Mouse (Mus musculus): Measurements from ENCODE around the gene Prss21. TPM values are rescaled to one million over a fixed set of nuclear protein-coding genes. Genes with fewer than 3 reads are reported as not detected.
"Not testable (repeated sequence)": the region's sequence is repeated elsewhere in the genome, so short reads cannot be mapped to it uniquely, and the experiment has no call there.

Gene Prss21
- polyA plus RNA-seq, 3 experiments from 2014 or later: not detected

DNA sequence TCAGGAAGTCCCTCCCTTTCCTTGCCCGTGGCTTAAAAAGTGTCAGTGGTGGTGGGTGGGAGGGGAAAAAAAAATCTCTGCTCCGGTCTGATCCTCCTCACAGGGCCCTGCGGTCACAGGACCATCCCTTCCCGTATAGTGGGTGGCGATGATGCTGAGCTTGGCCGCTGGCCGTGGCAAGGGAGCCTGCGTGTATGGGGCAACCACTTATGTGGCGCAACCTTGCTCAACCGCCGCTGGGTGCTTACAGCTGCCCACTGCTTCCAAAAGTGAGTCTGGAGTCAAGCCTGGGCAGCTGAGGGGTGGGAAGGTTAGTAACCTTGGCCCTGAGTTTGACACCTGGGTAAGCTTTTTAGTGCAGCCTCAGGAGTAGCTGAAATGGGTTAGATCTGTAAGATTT, 657 bp downstream of the Prss21 start:
- no peak for ATAC-seq

DNA sequence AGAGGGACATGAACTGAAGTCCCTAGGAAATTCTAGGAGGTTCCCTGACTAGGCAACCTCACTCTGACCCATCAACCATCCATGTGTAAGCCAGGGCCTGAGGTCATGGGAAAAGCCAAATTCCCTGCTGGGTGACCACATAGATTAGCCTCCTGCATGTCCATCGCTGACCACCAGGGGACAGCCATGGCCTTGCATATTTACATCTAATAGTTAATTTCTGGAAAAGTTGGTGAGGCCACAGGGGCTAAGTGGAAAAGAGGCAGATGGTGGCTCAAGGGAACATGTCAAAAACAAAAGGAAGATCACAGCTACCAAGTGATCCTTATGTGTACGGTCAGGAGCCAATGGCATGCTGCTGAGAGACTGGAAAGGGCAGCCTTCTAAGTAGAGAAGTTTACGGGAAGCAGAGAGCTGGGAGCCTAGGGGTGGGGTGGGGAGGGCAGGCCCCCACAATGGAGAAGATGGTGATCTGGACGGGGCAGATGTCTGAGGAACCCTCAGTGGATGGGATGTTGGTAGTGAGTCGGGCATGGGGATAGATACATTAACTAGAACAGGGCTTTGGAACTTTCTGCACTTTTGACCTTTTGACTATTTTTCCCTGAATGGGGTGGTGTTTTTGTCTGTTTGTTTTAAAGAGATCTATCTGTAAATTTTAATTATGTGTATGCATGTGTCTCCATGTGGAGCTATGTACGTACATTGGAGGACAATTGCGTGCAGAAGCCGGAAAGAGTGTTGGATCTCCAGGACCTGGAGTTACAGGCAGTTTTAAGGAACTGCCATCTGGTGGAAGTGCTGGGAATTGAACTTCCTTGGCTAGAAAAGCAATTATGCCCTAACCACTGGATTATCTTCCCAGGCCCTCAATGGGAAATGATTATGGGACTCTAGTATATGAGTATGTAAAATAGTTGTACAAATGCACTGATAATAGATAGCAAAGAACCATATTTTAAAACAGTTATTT, 6.3 kb downstream of the Prss21 start:
- no peak for ATAC-seq

DNA sequence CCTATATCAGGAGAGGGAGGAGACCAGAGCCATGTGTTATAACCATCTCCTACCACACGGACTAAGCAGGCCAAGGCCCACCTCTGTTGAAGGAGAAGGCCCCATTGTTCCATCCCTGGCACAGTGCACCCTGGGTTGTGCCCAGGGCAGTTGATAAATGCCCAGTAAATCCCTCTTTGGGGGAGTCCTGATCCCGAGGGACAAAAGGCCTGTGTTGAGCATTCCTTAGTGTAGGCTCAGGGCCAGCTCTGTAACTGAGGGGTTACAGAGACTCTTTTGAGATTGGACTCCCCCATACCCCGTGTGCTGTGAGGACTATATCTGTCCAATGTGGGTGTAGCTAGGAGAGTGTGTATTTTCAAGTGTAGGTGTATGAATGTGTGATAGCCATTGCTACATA, 8.9 kb downstream of the Prss21 start:
- no peak for ATAC-seq

DNA sequence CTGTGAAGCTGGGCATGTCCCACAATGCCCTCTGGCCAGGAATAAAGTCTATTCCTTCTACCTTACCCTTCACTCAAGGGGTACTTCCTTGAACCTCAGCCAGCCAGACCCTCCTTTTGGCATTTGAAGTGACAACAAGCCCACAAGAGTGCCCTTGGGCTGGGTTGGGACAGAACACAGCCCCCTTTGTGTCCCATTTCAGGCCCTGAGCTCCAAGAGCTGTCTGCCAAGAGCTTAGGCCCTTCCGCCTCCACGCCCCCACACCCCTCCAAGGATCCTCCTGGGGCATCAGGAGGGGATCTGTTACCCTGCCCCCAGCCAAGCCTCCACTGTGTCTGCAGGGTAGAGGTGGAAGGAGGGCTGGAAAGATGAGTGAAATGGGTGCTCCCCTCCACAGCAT, 9.3 kb downstream of the Prss21 start:
- no peak for ATAC-seq

DNA sequence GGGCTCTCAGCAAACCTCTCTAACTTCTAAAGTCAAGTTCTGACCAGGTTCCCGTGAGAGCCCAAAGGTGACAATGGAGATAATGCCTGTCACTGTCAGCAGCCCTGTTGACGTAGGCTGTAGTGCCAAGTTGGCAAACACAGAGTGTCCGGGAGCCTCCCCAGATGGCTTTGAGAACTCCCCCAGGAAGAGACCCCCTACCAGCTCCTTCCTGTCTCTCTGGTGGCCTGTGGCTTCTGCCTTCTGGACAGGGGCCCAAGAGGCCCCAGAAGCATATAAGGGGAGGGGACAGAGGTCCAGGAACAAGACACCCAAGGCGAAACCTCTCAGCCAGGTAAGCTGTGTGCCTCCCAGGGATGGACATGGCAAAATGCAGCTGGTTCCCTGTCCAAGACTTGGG, 12.7 kb downstream of the Prss21 start, which contains the start of the genes Dcpp1 and Dcpp2:
TSS of gene Dcpp1 (plus strand) at position 301 of the 400 bp plus-strand sequence.
TSS of gene Dcpp2 (plus strand) at position 305 of the 400 bp plus-strand sequence.
- ATAC-seq: not testable (repeated sequence)

DNA sequence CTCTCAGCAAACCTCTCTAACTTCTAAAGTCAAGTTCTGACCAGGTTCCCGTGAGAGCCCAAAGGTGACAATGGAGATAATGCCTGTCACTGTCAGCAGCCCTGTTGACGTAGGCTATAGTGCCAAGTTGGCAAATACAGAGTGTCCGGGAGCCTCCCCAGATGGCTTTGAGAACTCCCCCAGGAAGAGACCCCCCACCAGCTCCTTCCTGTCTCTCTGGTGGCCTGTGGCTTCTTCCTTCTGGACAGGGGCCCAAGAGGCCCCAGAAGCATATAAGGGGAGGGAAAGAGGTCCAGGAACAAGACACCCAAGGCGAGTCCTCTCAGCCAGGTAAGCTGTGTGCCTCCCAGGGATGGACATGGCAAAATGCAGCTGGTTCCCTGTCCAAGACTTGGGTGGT, 49.3 kb downstream of the Prss21 start, which contains the start of gene Dcpp3:
TSS of gene Dcpp3 (plus strand) at position 301 of the 400 bp plus-strand sequence.
- ATAC-seq: not testable (repeated sequence)

Other genes starting within 250 kb of the Prss21 start
- gene Mmp25, start 222.8 kb upstream of the Prss21 start, polyA plus RNA-seq (2017; shearing (Covaris generic)): 1 to 10 TPM in 2 of 3 experiments, under 1 TPM in 1; 0.80 to 6.6 (median 2.8) TPM
- under 1 TPM in 1 of 3 experiments, not detected in 2; 0.23 TPM for gene Bicdl2, start 207.6 kb upstream of the Prss21 start, polyA plus RNA-seq (2017; shearing (Covaris generic))
- gene Hcfc1r1, start 194.5 kb upstream of the Prss21 start, polyA plus RNA-seq (2017; shearing (Covaris generic)): 10 to 100 TPM; 62.6 to 79.5 (median 70.7) TPM
- gene Thoc6, start 194.2 kb upstream of the Prss21 start, polyA plus RNA-seq (2017; shearing (Covaris generic)): 10 to 100 TPM; 27.1 to 36.7 (median 27.5) TPM
- 1 to 10 TPM; 3.7 to 6.5 (median 4.6) TPM for gene Tnfrsf12a, start 190.6 kb upstream of the Prss21 start, polyA plus RNA-seq (2017; shearing (Covaris generic))
- not detected for gene Cldn6, start 188.8 kb upstream of the Prss21 start, polyA plus RNA-seq (2017; shearing (Covaris generic))
- not detected for gene Cldn9, start 184.0 kb upstream of the Prss21 start, polyA plus RNA-seq (2017; shearing (Covaris generic))
- gene 1520401A03Rik, start 145.3 kb upstream of the Prss21 start, polyA plus RNA-seq (2017; shearing (Covaris generic)): not detected
- gene Pkmyt1, start 141.7 kb upstream of the Prss21 start, polyA plus RNA-seq (2017; shearing (Covaris generic)): 10 to 100 TPM in 2 of 3 experiments, 1 to 10 TPM in 1; 7.5 to 18.5 (median 11.3) TPM
- 1 to 10 TPM; 1.3 to 7.2 (median 2.5) TPM for gene Paqr4, start 127.2 kb upstream of the Prss21 start, polyA plus RNA-seq (2017; shearing (Covaris generic))
- gene Kremen2, start 122.2 kb upstream of the Prss21 start, polyA plus RNA-seq (2017; shearing (Covaris generic)): 1 to 10 TPM in 2 of 3 experiments, under 1 TPM in 1; 0.78 to 3.2 (median 1.1) TPM
- gene Flywch1, start 96.5 kb upstream of the Prss21 start, polyA plus RNA-seq (2017; shearing (Covaris generic)): 10 to 100 TPM; 13.2 to 15.6 (median 13.7) TPM
- 1 to 10 TPM; 1.3 to 3.1 (median 2.3) TPM for gene Flywch2, start 82.0 kb upstream of the Prss21 start, polyA plus RNA-seq (2017; shearing (Covaris generic))
- 100 to 1,000 TPM; 271 to 328 (median 302) TPM for gene Srrm2, start 77.5 kb upstream of the Prss21 start, polyA plus RNA-seq (2017; shearing (Covaris generic))
- gene Elob, start 38.9 kb upstream of the Prss21 start, polyA plus RNA-seq (2017; shearing (Covaris generic)): 100 to 1,000 TPM; 674 to 762 (median 707) TPM
- gene Prss33, start 32.0 kb upstream of the Prss21 start, polyA plus RNA-seq (2017; shearing (Covaris generic)): 1 to 10 TPM in 2 of 3 experiments, not detected in 1; 1.3 to 1.6 TPM
- 1 to 10 TPM in 1 of 3 experiments, under 1 TPM in 1, not detected in 1; 0.34 to 1.1 TPM for gene Prss32, start 24.2 kb upstream of the Prss21 start, polyA plus RNA-seq (2017; shearing (Covaris generic))
- gene Prss41, start 23.9 kb upstream of the Prss21 start, polyA plus RNA-seq (2017; shearing (Covaris generic)): 10 to 100 TPM in 2 of 3 experiments, 1 to 10 TPM in 1; 3.9 to 19.1 (median 13.6) TPM
- gene Dcpp1, start 12.8 kb downstream of the Prss21 start, polyA plus RNA-seq (2017; shearing (Covaris generic)): not detected
- not detected for gene Dcpp2, start 12.8 kb downstream of the Prss21 start, polyA plus RNA-seq (2017; shearing (Covaris generic))
- not detected for gene Dcpp3, start 49.4 kb downstream of the Prss21 start, polyA plus RNA-seq (2017; shearing (Covaris generic))
- gene Sbp, start 73.6 kb downstream of the Prss21 start, polyA plus RNA-seq (2017; shearing (Covaris generic)): not detected
- gene Sbpl, start 87.2 kb downstream of the Prss21 start, polyA plus RNA-seq (2017; shearing (Covaris generic)): not detected
- 1 to 10 TPM in 1 of 3 experiments, not detected in 2; 2.4 TPM for gene Prss30, start 112.5 kb downstream of the Prss21 start, polyA plus RNA-seq (2017; shearing (Covaris generic))
- gene Prss22, start 130.0 kb downstream of the Prss21 start, polyA plus RNA-seq (2017; shearing (Covaris generic)): not detected
- gene Prss27, start 170.1 kb downstream of the Prss21 start, polyA plus RNA-seq (2017; shearing (Covaris generic)): under 1 TPM in 1 of 3 experiments, not detected in 2; 0.36 TPM
- 1 to 10 TPM; 4.3 to 6.5 (median 6.3) TPM for gene Kctd5, start 205.4 kb downstream of the Prss21 start, polyA plus RNA-seq (2017; shearing (Covaris generic))

Data from inflammation-experienced regulatory T-cells, adult 6 months (primary cell).